In the genomic region with DNA sequence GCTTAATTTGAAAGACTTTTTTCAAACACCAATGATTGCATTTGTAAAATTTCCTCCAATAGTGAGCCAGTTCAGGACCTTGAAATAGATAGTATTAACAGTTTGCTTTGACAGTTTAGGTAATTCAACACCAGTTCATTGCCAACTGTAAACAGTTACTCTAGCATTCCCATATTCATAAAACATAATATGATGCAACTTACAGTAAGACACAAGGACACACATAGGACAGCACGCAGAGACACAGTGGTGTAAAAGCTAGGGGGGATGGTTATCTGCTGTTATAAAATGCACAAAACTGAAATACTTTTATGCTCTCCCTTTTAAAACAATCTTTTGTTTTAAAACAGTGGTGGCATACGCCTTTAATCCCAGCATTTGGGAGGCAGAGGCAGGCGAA, we compare ENCODE assay signal across 35 mouse cellular contexts.
"Had no signal": no experiment of that assay in that cellular context is flagged by ENCODE, and none has a peak within 500 bp of the region (broad histone marks: within the 10 kb centered on the region; RNA-seq: fewer than 3 reads in every experiment).

No protein-coding gene starts in this region.

- H3K36me3 ChIP-seq: heart, embryonic 10.5 days; heart, embryonic 12.5 days; heart, embryonic 13.5 days; heart, embryonic 15.5 days; hindbrain, embryonic 10.5 days; hindbrain, embryonic 12.5 days; hindbrain, embryonic 13.5 days; hindbrain, embryonic 15.5 days; intestine, embryonic 15.5 days; kidney, embryonic 15.5 days had no signal

- ATAC-seq: hindbrain, embryonic 16.5 days; hindbrain, postnatal 0 days; inflammation-experienced regulatory T-cells, adult 6 months; intestine, embryonic 15.5 days; intestine, embryonic 16.5 days; intestine, postnatal 0 days had no signal

- H3K27me3 ChIP-seq: heart, embryonic 12.5 days; heart, embryonic 13.5 days; heart, embryonic 15.5 days; hindbrain, embryonic 12.5 days; hindbrain, embryonic 13.5 days; hindbrain, embryonic 15.5 days; intestine, embryonic 15.5 days; kidney, embryonic 15.5 days had no signal

- H3K27ac ChIP-seq: heart, embryonic 10.5 days; heart, embryonic 13.5 days; heart, embryonic 15.5 days; hindbrain, embryonic 10.5 days; hindbrain, embryonic 12.5 days; hindbrain, embryonic 13.5 days; hindbrain, embryonic 14.5 days; hindbrain, embryonic 15.5 days; hindbrain, postnatal 0 days; intestine, embryonic 15.5 days; kidney, embryonic 15.5 days; kidney, postnatal 0 days; layer of hippocampus, adult 2 months; left cerebral cortex, adult 2 months had no signal

- DNase-seq: heart, postnatal 10 days; heart, postnatal 14 days; heart, postnatal 36 days; heart, postnatal 4 days; kidney, adult 11 months; kidney, adult 18-20 months; kidney, adult 2 months; kidney, adult 8-10 months; kidney, adult 9 months; kidney, postnatal 10 days; kidney, postnatal 14 days; kidney, postnatal 25 days; kidney, postnatal 36 days; kidney, postnatal 4 days; layer of hippocampus, adult 9-11 months; layer of hippocampus, postnatal 36 days had no signal

- H3K9ac ChIP-seq: heart, embryonic 12.5 days; heart, embryonic 13.5 days; heart, embryonic 15.5 days; hindbrain, embryonic 12.5 days; hindbrain, embryonic 13.5 days; hindbrain, embryonic 14.5 days; hindbrain, embryonic 15.5 days; intestine, embryonic 15.5 days; kidney, embryonic 15.5 days had no signal

- H3K4me1 ChIP-seq: heart, embryonic 10.5 days; heart, embryonic 12.5 days; heart, embryonic 13.5 days; heart, embryonic 15.5 days; hindbrain, embryonic 10.5 days; hindbrain, embryonic 12.5 days; hindbrain, embryonic 13.5 days; hindbrain, embryonic 15.5 days; intestine, embryonic 15.5 days; kidney, embryonic 15.5 days had no signal

- H3K9me3 ChIP-seq: heart, embryonic 10.5 days; heart, embryonic 12.5 days; heart, embryonic 13.5 days; heart, embryonic 15.5 days; hindbrain, embryonic 10.5 days; hindbrain, embryonic 12.5 days; hindbrain, embryonic 13.5 days; hindbrain, embryonic 15.5 days; intestine, embryonic 15.5 days; kidney, embryonic 15.5 days had no signal

- H3K4me3 ChIP-seq: heart, embryonic 10.5 days; heart, embryonic 12.5 days; heart, embryonic 13.5 days; heart, embryonic 15.5 days; hindbrain, embryonic 10.5 days; hindbrain, embryonic 12.5 days; hindbrain, embryonic 13.5 days; hindbrain, embryonic 15.5 days; intestine, embryonic 15.5 days; kidney, embryonic 15.5 days; layer of hippocampus, adult 2 months; left cerebral cortex, adult 2 months had no signal

- H3K4me2 ChIP-seq: heart, embryonic 12.5 days; heart, embryonic 13.5 days; heart, embryonic 15.5 days; hindbrain, embryonic 12.5 days; hindbrain, embryonic 13.5 days; hindbrain, embryonic 14.5 days; hindbrain, embryonic 15.5 days; intestine, embryonic 15.5 days; kidney, embryonic 15.5 days had no signal
